Comparison of ENCODE assay signal across 9 mouse cellular contexts in the genomic region with DNA sequence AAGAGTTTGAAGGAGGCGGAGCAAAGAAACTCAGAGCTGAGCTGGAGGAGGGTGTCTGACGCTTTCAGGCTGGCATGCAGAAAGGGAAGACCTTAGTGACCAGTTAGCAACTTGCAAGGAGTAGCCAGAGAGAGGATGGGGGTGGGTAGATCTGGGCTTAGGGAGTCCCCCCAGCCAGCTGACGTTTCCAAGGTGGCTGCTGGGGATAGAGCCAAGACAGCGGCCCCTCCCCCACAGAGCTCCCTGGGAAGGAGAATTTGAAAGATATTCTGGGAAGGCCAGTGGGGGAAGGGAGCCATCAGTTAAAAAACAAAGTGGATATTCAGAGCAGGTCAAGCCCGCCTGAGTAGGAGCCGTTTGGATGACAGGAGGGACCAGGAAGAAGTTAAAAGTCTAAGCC. TPM values are rescaled to one million over a fixed set of nuclear protein-coding genes. Genes with fewer than 3 reads are reported as not detected.
DNase-seq lines count a peak whose midpoint lies in the region; TF ChIP-seq lines count a peak whose summit lies in the region.
"Had no signal": no experiment of that assay in that cellular context is flagged by ENCODE, and none has a peak within 500 bp of the region (broad histone marks: within the 10 kb centered on the region; RNA-seq: fewer than 3 reads in every experiment).

No protein-coding gene starts in this region.

- no peak overlapping the region for H3K4me3 ChIP-seq in thymus, adult 2 months (ENCODE audit: control insufficient read depth, insufficient read depth, low read length)

- peaks cover 6% of the 10 kb centered on the region; the same call in 1 of the 2 replicates for H3K27me3 ChIP-seq in thymus, adult 2 months (ENCODE audit: control insufficient read depth, insufficient read depth, low read length)

- H3K4me1 ChIP-seq in thymus, adult 2 months (replicated peaks; ENCODE audit: control insufficient read depth, insufficient read depth, low read length): peaks cover 5% of the 10 kb centered on the region; the same call in 1 of the 2 replicates

- no peak overlapping the region for H3K27ac ChIP-seq in thymus, adult 2 months (ENCODE audit: control insufficient read depth, insufficient read depth, low read length)

- peak; percentile 52 for DNase-seq in urinary bladder, postnatal 14 days (ENCODE audit: low spot score)
- no peak for DNase-seq in urinary bladder, postnatal 10 days (ENCODE audit: low spot score)
- DNase-seq in forelimb bud, embryonic 11.5 days (ENCODE audit: low read depth, low spot score): peak; percentile 35
- DNase-seq in heart, postnatal 4 days: peak; percentile 87
- peak; percentile 79 to 87 for DNase-seq in layer of hippocampus, postnatal 10 days (ENCODE audit: low spot score in 2 of 2)
- DNase-seq in lung, postnatal 14 days: peak; percentile 55
- peak; percentile 82 for DNase-seq in right cerebral cortex, postnatal 14 days
- DNase-seq in thymus, adult 2 months: no peak

- 85% methylated on average over 6 of the region's 6 CpGs for WGBS in thymus, adult 2 months

- H3K36me3 ChIP-seq in thymus, adult 2 months (ENCODE audit: control insufficient read depth, insufficient read depth, low read length): no peaks in the 10 kb centered on the region

- TF ChIP-seq CTCF in thymus, adult 2 months (IDR thresholded peaks at IDR 0.05; ENCODE audit: borderline replicate concordance, control insufficient read depth, extremely low read depth, insufficient read depth, low read length, poor library complexity): no peak

- TF ChIP-seq POLR2A in thymus, adult 2 months (IDR thresholded peaks at IDR 0.05; ENCODE audit: control insufficient read depth, extremely low read depth, insufficient read depth, low read length, poor library complexity): no peak

RNA-seq across cellular contexts. Expression of a gene that starts 5.6 kb away (rescaled TPM):
- 10 to 100 TPM; 27.0 to 29.1 TPM for total RNA-seq in heart, postnatal 4 days (2021)
- 100 to 1,000 TPM; 456 to 463 TPM for total RNA-seq in layer of hippocampus, postnatal 10 days (2021)
- 3.4 and 4.2 TPM in 2 replicates for polyA plus RNA-seq in thymus, adult 2 months (2012; rRNA removed)

RNA-seq across cellular contexts. Expression of a gene that starts 17.6 kb away (rescaled TPM):
- total RNA-seq in heart, postnatal 4 days (2021): not detected
- total RNA-seq in layer of hippocampus, postnatal 10 days (2021): not detected
- not detected in 2 replicates for polyA plus RNA-seq in thymus, adult 2 months (2012; rRNA removed)
- polyA plus RNA-seq: large intestine, adult 2 months had no signal

RNA-seq across cellular contexts. Expression of a gene that starts 19.9 kb away (rescaled TPM):
- 10 to 100 TPM; 41.6 to 46.1 TPM for total RNA-seq in heart, postnatal 4 days (2021)
- 10 to 100 TPM; 31.4 to 31.8 TPM for total RNA-seq in layer of hippocampus, postnatal 10 days (2021)
- polyA plus RNA-seq in thymus, adult 2 months (2012; rRNA removed): 266 and 303 TPM in 2 replicates

RNA-seq across cellular contexts. Expression of a gene that starts 20.0 kb away (rescaled TPM):
- 1 to 10 TPM; 5.8 to 7.0 TPM for total RNA-seq in heart, postnatal 4 days (2021)
- total RNA-seq in layer of hippocampus, postnatal 10 days (2021): 10 to 100 TPM in 1 of 2 experiments, 1 to 10 TPM in 1; 7.7 to 10.6 TPM
- polyA plus RNA-seq in thymus, adult 2 months (2012; rRNA removed): 41.2 and 48.5 TPM in 2 replicates

RNA-seq across cellular contexts. Expression of a gene that starts 21.7 kb away (rescaled TPM):
- total RNA-seq in heart, postnatal 4 days (2021): 1 to 10 TPM; 5.3 to 6.7 TPM
- total RNA-seq in layer of hippocampus, postnatal 10 days (2021): 10 to 100 TPM; 15.0 to 17.1 TPM
- 0.67 and 0.73 TPM in 2 replicates for polyA plus RNA-seq in thymus, adult 2 months (2012; rRNA removed)

Comparison
In these comparisons a context has a peak if more than half of its experiments do, and no peak if none do; other contexts are left out.
1. DNase-seq: peak in urinary bladder, postnatal 14 days (single experiment), forelimb bud, embryonic 11.5 days (single experiment), heart, postnatal 4 days (single experiment), layer of hippocampus, postnatal 10 days (2 of 2), lung, postnatal 14 days (single experiment) and right cerebral cortex, postnatal 14 days (single experiment); none in urinary bladder, postnatal 10 days (single experiment) and thymus, adult 2 months (single experiment).
2. RNA of a gene that starts 5.6 kb away (total RNA-seq): 456 to 463 TPM in layer of hippocampus, postnatal 10 days; 27.0 to 29.1 TPM in heart, postnatal 4 days; every median in the first group is over 10 times any median in the second.